Mouse (Mus musculus) limb, embryonic 11.5 days (tissue): ENCODE data around the gene Atl1. TPM values are rescaled to one million over a fixed set of nuclear protein-coding genes. Genes with fewer than 3 reads are reported as not detected.
A peak's percentile ranks its signal among the peaks of the same experiment; 100 is the strongest.

Experiments
- ATAC-seq: fragments of 200-750 bp; cut with Nextera tagmentation; 2 replicates; pipeline ENCODE4 v1.8.0; 2017; ENCODE audit warnings: low read depth; ENCODE audit not compliant: insufficient number of reproducible peaks, low FRiP score, low TSS enrichment
- DNase-seq: peaks from one replicate; pipeline ENCODE4 v3.0.0-alpha.2; 2015; ENCODE audit warnings: low spot score
- H3K27ac ChIP-seq: fragments of 300-500 bp; sonication (generic); replicated peaks from 2 replicates; pipeline ENCODE4 v1.5.1; 2014; ENCODE audit warnings: low read depth, mild to moderate bottlenecking, low read length
- H3K27me3 ChIP-seq: fragments of 300-500 bp; sonication (generic); 2 replicates; pipeline ENCODE4 v1.6.1; 2014; ENCODE audit warnings: mild to moderate bottlenecking, low read length, mixed read lengths; ENCODE audit not compliant: control insufficient read depth, insufficient read depth
- H3K36me3 ChIP-seq: fragments of 300-500 bp; sonication (generic); 2 replicates; pipeline ENCODE4 v1.6.1; 2014; ENCODE audit warnings: mild to moderate bottlenecking, low read length, moderate library complexity, mixed read lengths; ENCODE audit not compliant: control insufficient read depth, insufficient read depth
- H3K4me1 ChIP-seq: fragments of 300-500 bp; sonication (generic); 2 replicates; pipeline ENCODE4 v1.6.1; 2014; ENCODE audit warnings: low read length, mixed read lengths; ENCODE audit not compliant: control insufficient read depth, insufficient read depth
- H3K4me2 ChIP-seq: fragments of 300-500 bp; sonication (generic); 2 replicates; pipeline ENCODE4 v1.6.1; 2014; ENCODE audit warnings: low read depth, mild to moderate bottlenecking, moderate library complexity; ENCODE audit not compliant: severe bottlenecking
- H3K4me3 ChIP-seq: fragments of 300-500 bp; sonication (generic); 2 replicates; pipeline ENCODE4 v1.5.1; 2014; ENCODE audit warnings: low read depth, low read length
- H3K9ac ChIP-seq: fragments of 300-500 bp; sonication (generic); 2 replicates; pipeline ENCODE4 v1.6.1; 2014; ENCODE audit warnings: mild to moderate bottlenecking, low read length
- H3K9me3 ChIP-seq: fragments of 300-500 bp; sonication (generic); 2 replicates; pipeline ENCODE4 v1.6.1; 2016; ENCODE audit warnings: low read length; ENCODE audit not compliant: control insufficient read depth
- WGBS: fragments of 180-500 bp; shearing (Covaris S2); extraction: QIAGEN DNeasy Blood & Tissue Kit; methylation state at CpG from one replicate; pipeline ENCODE4 v1.1.7; 2014; 5-methylcytosine and 5-hydroxymethylcytosine counted together
- polyA plus RNA-seq: library from polyadenylated mRNA; unstranded; fragments of >200 nt; fragmentation: Nextera tagmentation; extraction: Ambion mirVana; gene quantifications from 2 replicates; pipeline ENCODE4 v1.2.1, GENCODE M21; 2014

The Atl1 gene
- polyA plus RNA-seq, 1 experiment from 2014 or later: 2.9 TPM

DNA sequence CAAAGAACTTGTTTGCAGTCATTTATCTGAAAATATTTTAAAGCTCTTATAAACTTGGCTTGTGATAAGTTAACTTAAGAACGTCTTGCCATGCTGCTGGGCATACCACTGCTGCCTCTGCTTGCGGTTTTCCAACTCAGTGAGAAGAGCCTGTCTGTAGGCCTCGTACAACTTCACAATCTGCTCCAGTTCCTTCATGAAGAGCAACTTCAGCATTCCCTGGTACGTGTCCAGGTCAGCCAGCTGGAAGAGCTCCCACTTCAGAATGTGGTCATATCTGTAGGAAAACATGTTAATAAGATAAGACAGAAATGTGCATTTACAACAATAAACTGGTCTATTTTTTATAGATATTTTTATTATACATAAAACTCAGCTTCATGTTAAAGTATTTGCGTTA, 73.7 kb downstream of the Atl1 start:
- H3K27me3 ChIP-seq: no peaks in the 10 kb centered on the region
- H3K9me3 ChIP-seq: no peaks in the 10 kb centered on the region
- ATAC-seq (no peak), DNase-seq (no peak)
- H3K9ac ChIP-seq: no peak overlapping the region
- no peak overlapping the region for H3K4me2 ChIP-seq
- H3K36me3 ChIP-seq: peaks cover 7% of the 10 kb centered on the region; the same call in 1 of the 2 replicates
- H3K4me3 ChIP-seq: no peak overlapping the region
- H3K27ac ChIP-seq: no peak overlapping the region
- H3K4me1 ChIP-seq: no peaks in the 10 kb centered on the region
- WGBS: 91% methylated on average over 5 of the region's 5 CpGs

- 89% methylated on average over 6 of the region's 6 CpGs for WGBS
- no peaks in the 10 kb centered on the region for H3K4me1 ChIP-seq
- H3K4me3 ChIP-seq: no peak overlapping the region
- H3K36me3 ChIP-seq: peaks cover 7% of the 10 kb centered on the region; the same call in 1 of the 2 replicates
- no peak overlapping the region for H3K4me2 ChIP-seq
- no peak overlapping the region for H3K9ac ChIP-seq
- DNase-seq (no peak), ATAC-seq (no peak)
- H3K9me3 ChIP-seq: no peaks in the 10 kb centered on the region
- H3K27ac ChIP-seq: no peak overlapping the region
- H3K27me3 ChIP-seq: no peaks in the 10 kb centered on the region
Measured at GRCm38 (mm10) chr12:69967112-69967511, 74.7 kb downstream of the Atl1 start.

DNA sequence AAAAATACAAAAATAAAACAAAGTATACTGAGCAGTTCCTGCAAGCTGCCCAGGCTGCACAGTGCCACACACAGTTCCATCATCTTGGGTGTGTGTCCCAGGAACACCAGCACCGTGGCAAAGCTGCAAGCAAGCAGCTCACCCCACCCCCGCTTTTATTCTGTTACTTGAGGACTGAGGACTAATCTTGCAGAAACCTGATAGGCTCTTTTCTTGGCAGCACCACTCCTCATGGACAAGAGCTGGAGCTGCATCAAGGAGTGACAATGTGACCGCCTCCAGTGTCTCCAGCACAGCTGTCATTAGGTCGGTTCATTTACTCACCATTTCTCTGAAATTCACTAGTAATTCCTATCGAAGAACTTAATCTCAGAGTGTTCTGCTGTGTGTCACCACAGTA, 75.7 kb downstream of the Atl1 start:
- H3K9me3 ChIP-seq: no peaks in the 10 kb centered on the region
- H3K36me3 ChIP-seq: peaks cover 7% of the 10 kb centered on the region; the same call in 1 of the 2 replicates
- H3K4me2 ChIP-seq: no peak overlapping the region
- no peaks in the 10 kb centered on the region for H3K4me1 ChIP-seq
- no peak overlapping the region for H3K4me3 ChIP-seq
- DNase-seq (no peak), ATAC-seq (no peak)
- H3K9ac ChIP-seq: no peak overlapping the region
- H3K27ac ChIP-seq: no peak overlapping the region
- no peaks in the 10 kb centered on the region for H3K27me3 ChIP-seq
- 81% methylated on average over 5 of the region's 5 CpGs for WGBS

DNA sequence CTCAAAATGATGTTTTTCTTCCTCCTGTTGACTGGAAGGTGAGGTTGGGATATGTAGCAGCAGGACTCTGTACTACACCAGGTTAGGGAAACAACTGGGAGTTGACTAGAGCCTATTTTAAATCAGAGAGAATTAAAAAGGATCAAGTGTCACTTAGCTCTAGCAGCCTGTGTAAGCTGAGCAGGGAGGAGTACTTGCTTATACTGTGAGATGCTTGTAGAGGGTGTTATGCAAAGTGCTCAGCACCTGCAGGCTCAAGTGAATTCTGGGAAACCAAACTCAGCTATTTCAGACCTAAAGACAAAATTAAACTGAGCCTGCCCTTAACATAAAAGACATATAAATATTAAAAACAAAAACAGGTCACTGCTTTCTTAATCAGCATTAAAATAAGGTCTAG, 81.3 kb downstream of the Atl1 start:
- Histone ChIP-seq H3K4me1 (no peaks in the 10 kb centered on the region), H3K9ac (no peak overlapping the region), H3K9me3 (no peaks in the 10 kb centered on the region), H3K27ac (no peak overlapping the region), H3K27me3 (no peaks in the 10 kb centered on the region), H3K4me2 (no peak overlapping the region), H3K36me3 (no peaks in the 10 kb centered on the region; the same call in 1 of the 2 replicates), H3K4me3 (no peak overlapping the region)
- no peak for DNase-seq
- ATAC-seq: no peak

- no peak overlapping the region for H3K4me2 ChIP-seq
- H3K36me3 ChIP-seq: no peaks in the 10 kb centered on the region; the same call in 1 of the 2 replicates
- H3K9ac ChIP-seq: no peak overlapping the region
- ATAC-seq (no peak), DNase-seq (no peak)
- no peak overlapping the region for H3K27ac ChIP-seq
- WGBS: 91% methylated on average over 6 of the region's 6 CpGs
- H3K4me1 ChIP-seq: no peaks in the 10 kb centered on the region
- no peaks in the 10 kb centered on the region for H3K9me3 ChIP-seq
- H3K4me3 ChIP-seq: no peak overlapping the region
- no peaks in the 10 kb centered on the region for H3K27me3 ChIP-seq
Measured at GRCm38 (mm10) chr12:69976688-69977087, 84.3 kb downstream of the Atl1 start.

- Histone ChIP-seq H3K27ac (no peak overlapping the region), H3K4me3 (no peak overlapping the region), H3K4me2 (no peak overlapping the region), H3K4me1 (no peaks in the 10 kb centered on the region), H3K9me3 (no peaks in the 10 kb centered on the region), H3K36me3 (no peaks in the 10 kb centered on the region; the same call in 1 of the 2 replicates), H3K9ac (no peak overlapping the region), H3K27me3 (no peaks in the 10 kb centered on the region)
- WGBS: 75% methylated on average over 9 of the region's 9 CpGs
- DNase-seq: no peak
- no peak for ATAC-seq
Measured at GRCm38 (mm10) chr12:69977376-69977998, 85.1 kb downstream of the Atl1 start.

DNA sequence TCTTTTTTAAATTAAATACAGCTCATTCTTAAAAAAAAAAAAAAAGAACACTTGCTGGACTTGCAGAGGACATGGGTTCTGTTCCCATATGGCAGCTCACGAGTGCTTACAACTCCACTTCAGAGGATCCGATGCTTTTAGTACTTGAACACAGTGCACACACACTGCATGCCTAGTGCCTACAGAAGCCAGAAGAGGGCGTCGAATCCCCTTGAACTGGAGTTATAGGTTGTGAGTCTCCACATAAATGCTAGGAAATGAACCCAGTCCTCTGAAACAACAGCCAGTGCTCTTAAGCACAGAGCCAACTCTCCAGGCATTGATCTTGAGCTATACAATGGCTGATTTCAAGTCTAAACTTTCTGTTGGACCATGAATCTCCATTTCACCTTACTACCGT, 90.5 kb downstream of the Atl1 start:
- H3K9ac ChIP-seq: no peak overlapping the region
- H3K4me1 ChIP-seq: no peaks in the 10 kb centered on the region
- H3K4me2 ChIP-seq: no peak overlapping the region
- ATAC-seq: no peak
- peaks cover 3% of the 10 kb centered on the region; the same call in 1 of the 2 replicates for H3K36me3 ChIP-seq
- H3K9me3 ChIP-seq: no peaks in the 10 kb centered on the region
- no peaks in the 10 kb centered on the region for H3K27me3 ChIP-seq
- no peak overlapping the region for H3K4me3 ChIP-seq
- WGBS: 79% methylated on average over 5 of the region's 5 CpGs
- no peak overlapping the region for H3K27ac ChIP-seq
- DNase-seq: no peak

DNA sequence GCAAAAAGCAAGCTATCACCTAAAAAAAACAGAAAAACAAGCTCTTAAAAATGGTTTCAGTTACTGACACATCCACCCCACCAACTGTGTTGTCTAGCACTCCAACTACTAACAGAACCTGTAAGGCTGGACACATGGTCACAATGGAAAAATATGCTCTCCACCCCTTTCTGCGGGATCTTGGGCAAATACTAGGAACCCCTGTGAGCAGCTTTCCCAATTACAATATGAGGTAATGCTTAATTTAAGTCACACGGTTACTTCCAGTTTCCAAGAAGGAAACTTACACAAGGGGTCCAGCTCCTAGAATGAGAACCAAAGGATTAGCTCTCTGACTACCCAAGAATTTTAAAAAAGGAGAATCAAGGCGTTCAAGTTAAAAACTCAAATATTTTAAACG, 93.1 kb downstream of the Atl1 start:
- Histone ChIP-seq H3K4me1 (no peaks in the 10 kb centered on the region), H3K4me2 (peak overlapping the region; percentile 68), H3K36me3 (peaks cover 3% of the 10 kb centered on the region; the same call in 1 of the 2 replicates), H3K9me3 (no peaks in the 10 kb centered on the region), H3K27me3 (no peaks in the 10 kb centered on the region), H3K4me3 (peak overlapping the region; percentile 84; the same call in 1 of the 2 replicates), H3K27ac (no peak overlapping the region), H3K9ac (no peak overlapping the region)
- DNase-seq: no peak
- no peak for ATAC-seq
- WGBS: 56% methylated on average over 4 of the region's 4 CpGs
